Mouse (Mus musculus) heart, postnatal 0 days (tissue): Measurements from ENCODE around the gene Fcho1.

Experiments used
- CTCF ChIP-seq: IDR thresholded peaks from 2 replicates; pipeline ENCODE4 v1.5.1; 2016; ENCODE audit warnings: antibody characterized with exemption, control low read depth, low read depth
- EP300 ChIP-seq: IDR thresholded peaks from 2 replicates; pipeline ENCODE4 v1.6.1; 2016; ENCODE audit warnings: antibody characterized with exemption, low read depth

DNA sequence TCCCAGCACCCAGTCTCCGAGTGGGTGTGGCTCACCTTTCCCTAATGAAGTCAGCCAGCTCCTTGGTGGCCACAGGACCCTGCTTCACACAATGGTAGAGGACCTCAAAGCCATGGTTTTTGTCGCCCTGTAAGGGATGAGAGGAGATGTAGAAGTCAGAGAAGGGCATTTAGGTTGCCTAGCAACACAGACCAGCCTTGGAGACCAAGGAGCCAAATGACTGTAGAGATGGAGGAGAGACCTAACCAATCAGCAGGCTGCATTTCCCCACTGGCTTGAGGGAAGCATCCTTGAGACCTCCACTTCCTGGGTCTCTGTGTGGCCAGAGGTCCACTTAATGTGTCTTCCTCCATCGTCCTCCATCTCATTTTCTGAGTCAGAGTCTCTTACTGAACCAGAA is 7.3 kb downstream of the Fcho1 start:
- no peak for TF ChIP-seq CTCF
- TF ChIP-seq EP300 = no peak
